Mouse (Mus musculus) liver, postnatal 0 days (tissue): ENCODE measurements at regions not wholly inside any gene's neighbourhood (a gene's known extent, or its start where the extent isn't known, plus 50 kb on each side); places are given as distances from the start of the nearest gene placed in this dataset.

ENCODE experiments used
- ATAC-seq: fragments of 200-750 bp; cut with Nextera tagmentation; 2 replicates; pipeline ENCODE4 v1.8.0; 2017; ENCODE audit warnings: mild to moderate bottlenecking, moderate library complexity
- DNase-seq: peaks from one replicate; pipeline ENCODE4 v3.0.0-alpha.2; 2016
- H3K27ac ChIP-seq: fragments of 300-500 bp; sonication (generic); 2 replicates; pipeline ENCODE4 v1.5.1; 2014; ENCODE audit warnings: antibody characterized with exemption, moderate library complexity, mild to moderate bottlenecking, low read depth
- H3K27me3 ChIP-seq: fragments of 300-500 bp; sonication (generic); 2 replicates; pipeline ENCODE4 v1.6.1; 2014; ENCODE audit warnings: low read length, control low read depth, mixed read lengths; ENCODE audit not compliant: insufficient read depth
- H3K36me3 ChIP-seq: fragments of 300-500 bp; sonication (generic); replicated peaks from 2 replicates; pipeline ENCODE4 v1.6.1; 2014; ENCODE audit warnings: mild to moderate bottlenecking, control low read depth, low read length, moderate library complexity, mixed read lengths; ENCODE audit not compliant: insufficient read depth
- H3K4me1 ChIP-seq: fragments of 300-500 bp; sonication (generic); 2 replicates; pipeline ENCODE4 v1.6.1; 2014; ENCODE audit warnings: antibody characterized with exemption, mild to moderate bottlenecking, control low read depth; ENCODE audit not compliant: insufficient read depth
- H3K4me2 ChIP-seq: fragments of 300-500 bp; sonication (generic); 2 replicates; pipeline ENCODE4 v1.6.1; 2014; ENCODE audit warnings: low read depth, mild to moderate bottlenecking, low read length, moderate library complexity, mixed read lengths
- H3K4me3 ChIP-seq: fragments of 300-500 bp; sonication (generic); 2 replicates; pipeline ENCODE4 v1.5.1; 2014; ENCODE audit warnings: low read depth, low read length
- H3K9ac ChIP-seq: fragments of 300-500 bp; sonication (generic); replicated peaks from 2 replicates; pipeline ENCODE4 v1.6.1; 2014; ENCODE audit warnings: mild to moderate bottlenecking, moderate library complexity
- H3K9me3 ChIP-seq: fragments of 300-500 bp; sonication (generic); 2 replicates; pipeline ENCODE4 v1.6.1; 2016; ENCODE audit warnings: mild to moderate bottlenecking, control low read depth, low read length, mixed read lengths
- CTCF ChIP-seq: sonication (generic); IDR thresholded peaks from 2 replicates; pipeline ENCODE4 v1.5.1; 2016; ENCODE audit warnings: antibody characterized with exemption, low read depth
- EP300 ChIP-seq: IDR thresholded peaks from 2 replicates; pipeline ENCODE4 v1.6.1; 2016; ENCODE audit warnings: antibody characterized with exemption, low read depth, mild to moderate bottlenecking
- WGBS: fragments of 180-500 bp; shearing (Covaris S2); extraction: QIAGEN DNeasy Blood & Tissue Kit; methylation state at CpG from one replicate; pipeline ENCODE4 v1.1.7; 2014; ENCODE audit not compliant: insufficient replicate concordance; 5-methylcytosine and 5-hydroxymethylcytosine counted together

GRCm38 (mm10) chr13:97418681-97419080 is 177.8 kb downstream of the Enc1 start:
- no peak for TF ChIP-seq EP300
- TF ChIP-seq CTCF: no peak
- Histone ChIP-seq H3K27ac (no peak overlapping the region), H3K27me3 (no peaks in the 10 kb centered on the region), H3K4me2 (no peak overlapping the region), H3K9ac (no peak overlapping the region), H3K36me3 (no peaks in the 10 kb centered on the region), H3K4me1 (no peaks in the 10 kb centered on the region), H3K4me3 (no peak overlapping the region), H3K9me3 (no peaks in the 10 kb centered on the region)
- WGBS: 74% methylated on average over 8 of the region's 8 CpGs
- no peak for ATAC-seq
- DNase-seq: no peak

GRCm38 (mm10) chr13:97418081-97418480 is 177.2 kb downstream of the Enc1 start:
- ATAC-seq (no peak), DNase-seq (no peak)
- no peaks in the 10 kb centered on the region for H3K9me3 ChIP-seq
- H3K36me3 ChIP-seq: no peaks in the 10 kb centered on the region
- no peak overlapping the region for H3K9ac ChIP-seq
- no peak overlapping the region for H3K27ac ChIP-seq
- no peak overlapping the region for H3K4me2 ChIP-seq
- TF ChIP-seq EP300: no peak
- TF ChIP-seq CTCF: no peak
- WGBS: 76% methylated on average over 6 of the region's 6 CpGs
- H3K4me3 ChIP-seq: no peak overlapping the region
- H3K27me3 ChIP-seq: no peaks in the 10 kb centered on the region
- no peaks in the 10 kb centered on the region for H3K4me1 ChIP-seq

GRCm38 (mm10) chr13:97415927-97416709 is 175.2 kb downstream of the Enc1 start:
- no peaks in the 10 kb centered on the region for H3K4me1 ChIP-seq
- no peaks in the 10 kb centered on the region for H3K9me3 ChIP-seq
- H3K27ac ChIP-seq: no peak overlapping the region
- no peak for ATAC-seq
- H3K27me3 ChIP-seq: no peaks in the 10 kb centered on the region
- DNase-seq: no peak
- H3K9ac ChIP-seq: no peak overlapping the region
- no peak overlapping the region for H3K4me2 ChIP-seq
- no peak overlapping the region for H3K4me3 ChIP-seq
- H3K36me3 ChIP-seq: no peaks in the 10 kb centered on the region
- 78% methylated on average over 10 of the region's 10 CpGs for WGBS
- no peak for TF ChIP-seq CTCF
- TF ChIP-seq EP300: no peak

- no peaks in the 10 kb centered on the region for H3K36me3 ChIP-seq
- WGBS: 76% methylated on average over 2 of the region's 2 CpGs
- no peaks in the 10 kb centered on the region for H3K9me3 ChIP-seq
- ATAC-seq: no peak
- DNase-seq: no peak
- no peaks in the 10 kb centered on the region for H3K4me1 ChIP-seq
- TF ChIP-seq EP300 (no peak), CTCF (no peak)
- H3K4me2 ChIP-seq: no peak overlapping the region
- H3K27ac ChIP-seq: no peak overlapping the region
- H3K27me3 ChIP-seq: no peaks in the 10 kb centered on the region
- no peak overlapping the region for H3K9ac ChIP-seq
- H3K4me3 ChIP-seq: no peak overlapping the region
Measured at GRCm38 (mm10) chr13:97415381-97415780, 174.5 kb downstream of the Enc1 start.

GRCm38 (mm10) chr13:97412151-97412550 is 171.2 kb downstream of the Enc1 start:
- Histone ChIP-seq H3K27me3 (no peaks in the 10 kb centered on the region), H3K4me3 (no peak overlapping the region), H3K9ac (no peak overlapping the region), H3K27ac (no peak overlapping the region), H3K4me2 (no peak overlapping the region), H3K36me3 (no peaks in the 10 kb centered on the region), H3K9me3 (no peaks in the 10 kb centered on the region), H3K4me1 (peaks cover 7% of the 10 kb centered on the region; the same call in 1 of the 2 replicates)
- no peak for DNase-seq
- no peak for TF ChIP-seq CTCF
- TF ChIP-seq EP300: no peak
- ATAC-seq: no peak
- 66% methylated on average over 4 of the region's 4 CpGs for WGBS

GRCm38 (mm10) chr13:97410550-97411201 is 169.8 kb downstream of the Enc1 start:
- Histone ChIP-seq H3K4me1 (peaks cover 7% of the 10 kb centered on the region; the same call in 1 of the 2 replicates), H3K27ac (no peak overlapping the region), H3K9ac (no peak overlapping the region), H3K9me3 (no peaks in the 10 kb centered on the region), H3K4me2 (no peak overlapping the region), H3K36me3 (no peaks in the 10 kb centered on the region), H3K27me3 (no peaks in the 10 kb centered on the region), H3K4me3 (no peak overlapping the region)
- TF ChIP-seq EP300 (no peak), CTCF (no peak)
- ATAC-seq (no peak), DNase-seq (peak; percentile 8)
- 68% methylated on average over 9 of the region's 9 CpGs for WGBS
